Mouse (Mus musculus) kidney, embryonic 15.5 days (tissue): ENCODE data around the gene Ccdc174. TPM values are rescaled to one million over a fixed set of nuclear protein-coding genes. Genes with fewer than 3 reads are reported as not detected.
"Not testable (repeated sequence)": the region's sequence is repeated elsewhere in the genome, so short reads cannot be mapped to it uniquely, and the experiment has no call there.

Experiments used
- ATAC-seq: fragments of 200-750 bp; cut with Nextera tagmentation; replicated peaks from 2 replicates; pipeline ENCODE4 v1.8.0; 2017; ENCODE audit warnings: moderate TSS enrichment; ENCODE audit not compliant: low FRiP score
- H3K27ac ChIP-seq: fragments of 300-500 bp; sonication (generic); 2 replicates; pipeline ENCODE4 v1.5.1; 2015; ENCODE audit warnings: mild to moderate bottlenecking, inconsistent platforms
- H3K27me3 ChIP-seq: fragments of 300-500 bp; sonication (generic); 2 replicates; pipeline ENCODE4 v1.6.1; 2015; ENCODE audit warnings: inconsistent platforms
- H3K36me3 ChIP-seq: fragments of 300-500 bp; sonication (generic); 2 replicates; pipeline ENCODE4 v1.6.1; 2015; ENCODE audit warnings: inconsistent platforms
- H3K4me1 ChIP-seq: fragments of 300-500 bp; sonication (generic); 2 replicates; pipeline ENCODE4 v1.6.1; 2015; ENCODE audit warnings: inconsistent platforms
- H3K4me2 ChIP-seq: fragments of 300-500 bp; sonication (generic); 2 replicates; pipeline ENCODE4 v1.6.1; 2015; ENCODE audit warnings: moderate library complexity, mild to moderate bottlenecking, inconsistent platforms
- H3K4me3 ChIP-seq: fragments of 300-500 bp; sonication (generic); replicated peaks from 2 replicates; pipeline ENCODE4 v1.5.1; 2015; ENCODE audit warnings: mild to moderate bottlenecking, inconsistent platforms
- H3K9ac ChIP-seq: fragments of 300-500 bp; sonication (generic); 2 replicates; pipeline ENCODE4 v1.6.1; 2015; ENCODE audit warnings: mild to moderate bottlenecking, inconsistent platforms
- H3K9me3 ChIP-seq: fragments of 300-500 bp; sonication (generic); replicated peaks from 2 replicates; pipeline ENCODE4 v1.6.1; 2016; ENCODE audit warnings: inconsistent platforms
- WGBS: fragments of 180-500 bp; shearing (Covaris S2); methylation state at CpG from one replicate; pipeline ENCODE4 v1.1.7; 2015; ENCODE audit warnings: mixed read lengths; 5-methylcytosine and 5-hydroxymethylcytosine counted together
- polyA plus RNA-seq: library from polyadenylated mRNA; unstranded; fragments of >200 nt; fragmentation: Nextera tagmentation; extraction: Ambion mirVana; gene quantifications from 2 replicates; pipeline ENCODE4 v1.2.1, GENCODE M21; 2015

Gene Ccdc174
- polyA plus RNA-seq, 1 experiment from 2014 or later: 35.0 TPM

- 66% methylated on average over 2 of the region's 2 CpGs for whole genome bisulfite sequencing
- Histone ChIP-seq H3K4me2 (no peak overlapping the region), H3K36me3 (no peaks in the 10 kb centered on the region), H3K9me3 (no peaks in the 10 kb centered on the region), H3K27me3 (peaks cover 7% of the 10 kb centered on the region; the same call in 1 of the 2 replicates), H3K27ac (no peak overlapping the region), H3K9ac (no peak overlapping the region), H3K4me1 (peaks cover 4% of the 10 kb centered on the region; the same call in 1 of the 2 replicates), H3K4me3 (no peak overlapping the region)
- no peak for ATAC-seq
These were observed 5.1 kb upstream of the Ccdc174 start for GRCm38 (mm10) chr6:91872781-91873180.

DNA sequence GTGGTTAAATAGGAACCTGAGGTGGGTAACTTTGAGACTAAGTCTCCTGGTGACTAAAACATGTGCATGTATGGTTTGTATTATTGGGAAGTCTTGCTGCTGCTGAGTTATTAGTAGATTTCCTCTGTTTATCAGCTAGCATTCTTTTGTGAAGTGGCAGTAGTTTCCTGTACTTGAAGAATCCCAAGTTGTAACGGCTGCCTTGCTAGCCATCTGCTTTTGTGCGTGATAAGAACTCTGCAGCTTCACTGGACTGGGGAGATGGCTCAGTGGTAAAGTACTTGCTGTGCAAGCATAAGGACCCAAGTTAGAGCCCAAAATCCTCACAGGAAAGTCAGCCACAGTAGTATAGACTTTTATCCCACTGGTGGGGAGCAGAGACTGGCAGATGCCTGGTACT lies 6.0 kb downstream of the Ccdc174 start:
- WGBS: 69% methylated on average over 2 of the region's 2 CpGs
- peaks cover 7% of the 10 kb centered on the region for H3K4me1 ChIP-seq
- no peak overlapping the region for H3K27ac ChIP-seq
- H3K9me3 ChIP-seq: no peaks in the 10 kb centered on the region
- H3K36me3 ChIP-seq: peaks cover 72% of the 10 kb centered on the region
- no peaks in the 10 kb centered on the region for H3K27me3 ChIP-seq
- H3K9ac ChIP-seq: no peak overlapping the region
- ATAC-seq: no peak
- no peak overlapping the region for H3K4me3 ChIP-seq
- H3K4me2 ChIP-seq: no peak overlapping the region

DNA sequence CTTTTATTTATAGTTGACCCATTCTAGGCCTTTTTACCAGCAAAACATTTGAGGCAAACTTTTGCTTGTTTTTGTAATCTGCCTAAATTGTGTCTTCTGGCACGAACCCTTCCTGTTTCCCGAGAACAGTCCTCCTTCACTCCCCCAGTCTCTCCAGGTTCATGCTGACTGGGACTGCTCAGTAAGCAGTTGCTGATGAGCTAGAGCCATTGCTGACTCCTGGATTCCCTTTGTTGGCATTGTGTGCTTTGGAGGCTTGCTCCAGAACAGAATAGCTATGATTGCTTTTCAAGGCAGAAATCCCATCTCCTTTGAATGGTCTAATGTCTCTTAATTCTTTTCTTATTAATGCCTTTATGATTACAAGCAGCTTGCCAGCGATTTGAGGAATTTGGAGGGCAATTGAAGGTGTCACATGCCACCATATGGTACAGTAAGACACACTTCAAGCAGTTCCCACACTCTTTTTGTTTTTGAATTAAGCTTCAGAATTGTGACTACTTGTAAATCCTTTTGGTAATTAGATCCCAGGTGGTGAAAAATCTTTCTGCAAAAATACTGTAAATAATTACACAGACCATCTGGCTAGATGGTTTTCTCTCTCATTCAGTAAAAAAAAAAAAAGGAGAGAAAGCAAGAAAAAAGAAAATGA lies 11.5 kb downstream of the Ccdc174 start:
- H3K4me3 ChIP-seq: no peak overlapping the region
- H3K9me3 ChIP-seq: no peaks in the 10 kb centered on the region
- H3K27ac ChIP-seq: no peak overlapping the region
- no peak for ATAC-seq
- peaks cover 87% of the 10 kb centered on the region for H3K36me3 ChIP-seq
- H3K9ac ChIP-seq: no peak overlapping the region
- no peaks in the 10 kb centered on the region for H3K27me3 ChIP-seq
- no peaks in the 10 kb centered on the region for H3K4me1 ChIP-seq
- H3K4me2 ChIP-seq: no peak overlapping the region
- WGBS: 75% methylated on average over 3 of the region's 3 CpGs

DNA sequence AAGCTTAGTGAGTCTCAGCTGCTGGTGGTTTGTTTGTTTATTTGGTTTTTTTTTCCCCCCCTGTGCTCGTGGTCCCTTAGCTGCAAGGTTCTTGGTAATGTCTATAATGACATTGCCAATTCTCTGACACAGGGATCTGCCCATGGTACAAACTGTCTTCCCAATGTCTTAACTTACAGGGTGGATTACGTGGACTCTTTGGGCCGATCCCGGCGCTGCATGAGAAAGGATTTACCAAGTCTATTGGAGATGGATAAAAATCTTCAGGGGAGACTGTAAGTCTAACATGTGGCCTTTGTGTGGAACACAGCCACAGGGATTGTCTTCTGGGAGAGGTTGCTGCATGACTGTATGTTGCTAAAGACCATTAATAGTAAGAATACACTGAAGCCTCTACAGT lies 12.8 kb downstream of the Ccdc174 start:
- WGBS: 91% methylated on average over 5 of the region's 5 CpGs
- H3K36me3 ChIP-seq: peaks cover 90% of the 10 kb centered on the region
- H3K9ac ChIP-seq: no peak overlapping the region
- no peaks in the 10 kb centered on the region for H3K27me3 ChIP-seq
- no peak overlapping the region for H3K27ac ChIP-seq
- ATAC-seq: no peak
- no peak overlapping the region for H3K4me2 ChIP-seq
- no peaks in the 10 kb centered on the region for H3K4me1 ChIP-seq
- H3K9me3 ChIP-seq: no peaks in the 10 kb centered on the region
- no peak overlapping the region for H3K4me3 ChIP-seq

DNA sequence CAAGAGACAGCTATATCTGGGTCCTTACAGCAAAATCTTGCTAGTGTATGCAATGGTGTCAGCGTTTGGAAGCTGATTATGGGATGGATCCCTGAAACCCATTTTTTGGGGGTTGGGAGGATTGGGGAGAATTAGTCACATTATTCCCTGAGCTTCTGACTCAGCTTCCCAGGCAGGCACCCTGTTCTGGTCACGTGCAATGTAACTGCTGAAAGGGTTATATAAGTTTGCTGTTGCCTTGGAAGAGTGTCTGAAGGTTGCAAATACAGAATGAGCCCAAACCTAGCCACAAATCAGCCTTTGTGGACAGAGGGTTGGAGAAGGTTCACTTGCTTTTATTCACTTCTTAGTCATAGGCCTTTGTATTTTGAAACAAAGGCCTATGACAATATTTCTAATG lies 13.9 kb downstream of the Ccdc174 start:
- H3K4me3 ChIP-seq: no peak overlapping the region
- no peak overlapping the region for H3K4me2 ChIP-seq
- H3K36me3 ChIP-seq: peaks cover 91% of the 10 kb centered on the region
- no peaks in the 10 kb centered on the region for H3K4me1 ChIP-seq
- H3K9ac ChIP-seq: no peak overlapping the region
- 93% methylated on average over 2 of the region's 2 CpGs for WGBS
- H3K9me3 ChIP-seq: no peaks in the 10 kb centered on the region
- no peaks in the 10 kb centered on the region for H3K27me3 ChIP-seq
- H3K27ac ChIP-seq: no peak overlapping the region
- no peak for ATAC-seq

DNA sequence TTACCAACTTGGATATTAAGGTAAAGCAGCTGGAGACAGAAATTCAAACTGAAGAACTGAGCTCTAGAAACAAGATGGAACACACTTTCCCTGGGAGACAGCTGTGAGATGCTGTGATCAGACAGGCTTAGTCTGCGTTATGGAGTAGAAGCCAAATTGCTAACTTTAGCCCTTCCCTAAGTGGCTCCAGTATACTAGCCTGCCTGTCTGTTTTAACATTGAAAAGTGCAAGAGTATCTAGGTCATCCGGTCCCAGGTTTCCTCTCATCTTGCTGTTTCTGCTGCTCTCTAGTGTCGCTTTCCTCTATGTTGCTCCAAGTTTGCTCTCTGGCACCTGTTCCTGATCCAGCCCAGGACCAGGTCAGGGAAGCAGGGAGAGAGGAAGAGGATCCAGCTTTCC lies 18.9 kb downstream of the Ccdc174 start:
- no peak overlapping the region for H3K4me3 ChIP-seq
- no peaks in the 10 kb centered on the region for H3K27me3 ChIP-seq
- no peak overlapping the region for H3K9ac ChIP-seq
- ATAC-seq: no peak
- H3K27ac ChIP-seq: no peak overlapping the region
- no peaks in the 10 kb centered on the region for H3K9me3 ChIP-seq
- H3K36me3 ChIP-seq: peaks cover 94% of the 10 kb centered on the region
- 94% methylated on average over 3 of the region's 3 CpGs for WGBS
- H3K4me1 ChIP-seq: no peaks in the 10 kb centered on the region
- no peak overlapping the region for H3K4me2 ChIP-seq

DNA sequence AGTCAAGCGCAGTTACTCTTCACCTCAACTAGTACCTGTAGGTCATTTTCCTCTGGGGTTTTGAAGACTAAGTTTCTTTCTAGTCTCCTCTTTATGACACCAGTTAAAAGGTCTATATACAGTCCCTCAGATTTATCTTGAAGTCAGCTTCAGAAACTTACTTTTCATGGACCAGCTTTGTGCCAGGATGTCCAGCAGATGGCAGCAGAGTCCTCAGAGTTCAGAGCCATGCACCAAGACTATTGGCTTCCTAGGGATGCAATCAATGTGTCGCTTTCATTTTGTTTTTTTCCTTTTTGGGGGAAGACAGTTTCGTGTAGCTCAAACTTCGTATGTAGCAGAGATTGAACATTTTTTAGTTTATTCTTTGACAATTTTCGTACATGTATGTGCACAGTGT lies 23.7 kb downstream of the Ccdc174 start:
- peaks cover 57% of the 10 kb centered on the region for H3K36me3 ChIP-seq
- 0 out of 2 replicates have a peak, but pooled peaks have one; percentile 22 for ATAC-seq
- WGBS: 32% methylated on average over 5 of the region's 5 CpGs

GRCm38 (mm10) chr6:91902509-91902908 lies 24.7 kb downstream of the Ccdc174 start, which contains the start of gene 4930590J08Rik:
TSS of gene 4930590J08Rik (plus strand) at chr6:91902809.
- H3K9me3 ChIP-seq, H3K27me3 ChIP-seq, H3K4me2 ChIP-seq, H3K9ac ChIP-seq, H3K4me3 ChIP-seq, H3K4me1 ChIP-seq, ATAC-seq, H3K27ac ChIP-seq: not testable (repeated sequence)
- 96% methylated on average over 2 of the region's 2 CpGs for WGBS
- H3K36me3 ChIP-seq: peaks cover 47% of the 10 kb centered on the region

More for the DNA sequence above, 23.7 kb downstream of the Ccdc174 start:
- Histone ChIP-seq H3K9me3 (no peaks in the 10 kb centered on the region), H3K9ac (no peak overlapping the region), H3K4me1 (no peaks in the 10 kb centered on the region), H3K27ac (no peak overlapping the region), H3K4me3 (no peak overlapping the region), H3K4me2 (no peak overlapping the region), H3K27me3 (no peaks in the 10 kb centered on the region)

- H3K4me1 ChIP-seq: no peaks in the 10 kb centered on the region
- no peak overlapping the region for H3K4me2 ChIP-seq
- no peaks in the 10 kb centered on the region for H3K36me3 ChIP-seq
- 88% methylated on average over 10 of the region's 10 CpGs for WGBS
- H3K9me3 ChIP-seq: no peaks in the 10 kb centered on the region
- no peak overlapping the region for H3K9ac ChIP-seq
- no peak for ATAC-seq
- no peaks in the 10 kb centered on the region for H3K27me3 ChIP-seq
- H3K4me3 ChIP-seq: no peak overlapping the region
- no peak overlapping the region for H3K27ac ChIP-seq
These were observed 36.2 kb downstream of the Ccdc174 start for GRCm38 (mm10) chr6:91914011-91914410.

DNA sequence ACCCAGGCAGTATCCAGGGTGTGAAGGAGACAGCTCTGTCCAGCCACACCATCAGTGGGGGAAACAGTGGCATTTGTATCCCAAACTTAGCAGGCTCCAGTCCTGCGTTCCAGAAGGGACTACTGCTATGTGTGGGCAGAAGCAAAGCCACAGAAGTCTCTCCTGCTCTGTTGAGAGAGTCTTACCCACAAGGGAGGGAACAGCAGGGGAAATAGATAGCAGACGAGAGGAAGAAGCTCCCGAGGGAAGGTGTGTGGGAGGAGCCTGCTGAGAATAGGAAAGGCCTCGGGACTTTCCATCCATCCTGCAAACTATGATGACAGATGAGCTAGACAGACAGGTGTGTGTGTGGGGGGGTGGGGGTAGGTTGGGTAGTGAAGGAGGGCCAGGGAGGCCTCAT lies 39.4 kb downstream of the Ccdc174 start:
- no peak overlapping the region for H3K27ac ChIP-seq
- WGBS: 26% methylated on average over 4 of the region's 4 CpGs
- no peak overlapping the region for H3K4me3 ChIP-seq
- no peaks in the 10 kb centered on the region; the same call in 1 of the 2 replicates for H3K4me1 ChIP-seq
- H3K9ac ChIP-seq: no peak overlapping the region
- no peaks in the 10 kb centered on the region for H3K27me3 ChIP-seq
- no peak overlapping the region for H3K4me2 ChIP-seq
- H3K9me3 ChIP-seq: no peaks in the 10 kb centered on the region
- no peaks in the 10 kb centered on the region for H3K36me3 ChIP-seq
- ATAC-seq: no peak

GRCm38 (mm10) chr6:91917716-91918115 lies 39.9 kb downstream of the Ccdc174 start:
- no peak overlapping the region for H3K4me2 ChIP-seq
- no peaks in the 10 kb centered on the region for H3K9me3 ChIP-seq
- 84% methylated on average over 11 of the region's 11 CpGs for WGBS

DNA sequence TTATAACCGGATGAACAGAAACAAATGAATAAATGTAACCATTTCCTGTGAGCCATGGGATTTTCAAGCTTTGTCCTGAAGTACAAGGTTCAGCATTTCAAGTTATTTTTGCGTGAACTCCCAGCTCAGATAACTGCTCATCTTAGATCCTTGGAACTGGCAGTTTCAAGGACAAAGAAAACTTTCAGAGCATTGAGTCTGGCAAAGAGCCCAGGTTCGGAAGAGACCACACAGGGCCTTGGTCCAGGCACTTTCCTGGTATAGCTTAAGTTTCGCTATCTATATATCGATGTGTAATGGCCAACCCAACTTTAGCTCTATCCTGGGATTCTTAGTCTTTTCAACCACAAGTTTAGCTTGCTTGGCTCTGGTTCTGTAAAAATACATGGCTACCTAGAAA lies 53.4 kb downstream of the Ccdc174 start:
- H3K27ac ChIP-seq: 0 out of 2 replicates have a peak overlapping the region, but pooled peaks have one; percentile 34

More at GRCm38 (mm10) chr6:91917716-91918115, 39.9 kb downstream of the Ccdc174 start:
- no peaks in the 10 kb centered on the region; the same call in 1 of the 2 replicates for H3K4me1 ChIP-seq
- ATAC-seq: no peak
- no peaks in the 10 kb centered on the region for H3K27me3 ChIP-seq
- no peak overlapping the region for H3K4me3 ChIP-seq
- H3K27ac ChIP-seq: no peak overlapping the region
- H3K36me3 ChIP-seq: no peaks in the 10 kb centered on the region
- H3K9ac ChIP-seq: no peak overlapping the region

GRCm38 (mm10) chr6:91938491-91938890 lies 60.6 kb downstream of the Ccdc174 start:
- ATAC-seq: no peak
- WGBS: 37% methylated on average over 4 of the region's 4 CpGs
- H3K36me3 ChIP-seq: no peaks in the 10 kb centered on the region

More for the DNA sequence above, 53.4 kb downstream of the Ccdc174 start:
- no peak overlapping the region for H3K9ac ChIP-seq
- H3K4me3 ChIP-seq: no peak overlapping the region
- H3K9me3 ChIP-seq: no peaks in the 10 kb centered on the region
- H3K27me3 ChIP-seq: no peaks in the 10 kb centered on the region
- 74% methylated on average over 5 of the region's 5 CpGs for WGBS
- H3K36me3 ChIP-seq: no peaks in the 10 kb centered on the region
- H3K4me2 ChIP-seq: no peak overlapping the region
- no peaks in the 10 kb centered on the region for H3K4me1 ChIP-seq
- no peak for ATAC-seq

More at GRCm38 (mm10) chr6:91938491-91938890, 60.6 kb downstream of the Ccdc174 start:
- H3K9me3 ChIP-seq: no peaks in the 10 kb centered on the region
- H3K4me3 ChIP-seq: no peak overlapping the region
- no peaks in the 10 kb centered on the region for H3K27me3 ChIP-seq
- peaks cover 14% of the 10 kb centered on the region for H3K4me1 ChIP-seq
- H3K27ac ChIP-seq: no peak overlapping the region
- no peak overlapping the region for H3K9ac ChIP-seq
- H3K4me2 ChIP-seq: no peak overlapping the region
